Mouse (Mus musculus) large intestine, adult 2 months (tissue): ENCODE measurements around the gene Sytl3. TPM values are rescaled to one million over a fixed set of nuclear protein-coding genes. Genes with fewer than 3 reads are reported as not detected.

Experiments used
- DNase-seq: peaks from one replicate; pipeline ENCODE4 v3.0.0-alpha.2; 2012; ENCODE audit warnings: low read depth, low spot score
- WGBS: fragments of 180-500 bp; shearing (Covaris S2); methylation state at CpG from one replicate; pipeline ENCODE4 v1.1.7; 2018; 5-methylcytosine and 5-hydroxymethylcytosine counted together
- polyA plus RNA-seq: library from polyadenylated mRNA; depleted of rRNA; stranded (reverse); fragments of >200 nt; gene quantifications from 2 replicates; pipeline ENCODE4 v1.2.3, GENCODE M21; 2012; rRNA removed

Gene Sytl3
- polyA plus RNA-seq, 1 experiment: 3.6 TPM

- WGBS: 91% methylated on average over 4 of the region's 4 CpGs
- no peak for DNase-seq
These were observed 128.3 kb downstream of the Sytl3 start for GRCm38 (mm10) chr17:6787241-6787640.

Other genes with a start within 250 kb of the Sytl3 start
- gene Dynlt1b, start 229.0 kb upstream of the Sytl3 start, polyA plus RNA-seq: 354 and 485 TPM in 2 replicates
- 7.9 and 8.5 TPM in 2 replicates for gene Dynlt1c, start 57.4 kb upstream of the Sytl3 start, polyA plus RNA-seq
- 96.9 and 97.6 TPM in 2 replicates for gene Dynlt1f, start 3.2 kb upstream of the Sytl3 start, polyA plus RNA-seq
- gene Ezr, start 123.7 kb downstream of the Sytl3 start, polyA plus RNA-seq: 148 and 317 TPM in 2 replicates